Mouse (Mus musculus) C2C12 (cell line): ENCODE measurements around the gene Tmem120a.

Experiments used
- CEBPB ChIP-seq: IDR thresholded peaks from one replicate; pipeline ENCODE4 v1.6.1; 2011; ENCODE audit warnings: low read depth, mild to moderate bottlenecking, control low read depth, moderate library complexity
- CTCF ChIP-seq: IDR thresholded peaks from one replicate; pipeline ENCODE4 v1.5.1; 2011; ENCODE audit not compliant: control insufficient read depth, insufficient read depth, insufficient read length
- MAX ChIP-seq: IDR thresholded peaks from one replicate; pipeline ENCODE4 v1.6.1; 2011; ENCODE audit warnings: mild to moderate bottlenecking, control low read depth

GRCm38 (mm10) chr5:135693281-135693853, 50.9 kb downstream of the Tmem120a start:
- TF ChIP-seq CTCF: no peak
- TF ChIP-seq MAX: no peak
- no peak for TF ChIP-seq CEBPB
